Mouse (Mus musculus) right cerebral cortex, adult 2 months (tissue): ENCODE results near the gene Kctd21.

Experiments
- DNase-seq, 2 experiments: peaks; one replicate each; pipeline ENCODE4 v3.0.0; 2021 to 2022; ENCODE audit warnings: low spot score in 2 of 2

Kctd21 gene

GRCm38 (mm10) chr7:97317706-97318105 lies 14.4 kb upstream of the Kctd21 start:
- no peak for DNase-seq

GRCm38 (mm10) chr7:97324342-97324741 lies 7.8 kb upstream of the Kctd21 start:
- no peak for DNase-seq

DNA sequence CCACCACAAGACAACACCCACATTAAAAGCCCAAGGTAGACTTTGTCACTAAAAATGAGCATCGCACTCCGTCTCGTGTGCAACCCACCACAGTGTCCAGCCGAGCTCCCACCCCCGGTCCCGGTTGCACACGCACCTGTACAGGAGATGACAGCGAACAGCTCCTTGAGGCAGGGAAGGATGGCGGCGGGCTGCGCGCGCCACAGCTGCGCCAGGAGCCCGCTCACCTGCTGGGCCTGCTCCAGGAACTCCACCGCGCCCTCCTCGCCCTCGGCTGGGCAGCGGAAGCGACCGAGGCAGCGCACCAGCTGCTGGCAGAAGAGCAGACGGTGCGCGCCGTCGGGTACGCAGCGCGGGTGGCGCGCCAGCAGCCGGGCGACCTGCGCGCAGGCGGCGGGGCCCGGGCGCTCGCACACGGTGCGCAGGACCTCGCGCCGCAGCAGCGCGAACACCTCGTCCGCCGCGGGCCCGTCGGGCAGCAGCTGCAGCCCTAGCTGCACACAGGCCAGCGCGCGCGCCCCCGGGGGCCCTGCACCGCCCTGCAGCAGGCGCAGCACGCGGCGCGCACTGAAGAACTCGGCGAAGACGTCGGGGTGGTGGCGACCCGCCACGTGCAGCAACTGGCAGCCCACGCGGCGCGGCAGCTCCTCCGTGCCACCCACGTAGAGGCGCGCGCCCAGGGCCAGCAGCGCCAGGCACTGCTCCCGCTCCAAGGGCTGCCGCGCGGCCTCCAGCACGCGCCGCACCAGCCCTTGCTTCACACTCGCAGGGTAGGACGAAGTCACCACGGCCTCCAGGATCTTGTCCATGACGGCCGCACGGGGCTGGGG lies 6.8 kb upstream of the Kctd21 start:
- peak; percentile 46 to 56 for DNase-seq

DNA sequence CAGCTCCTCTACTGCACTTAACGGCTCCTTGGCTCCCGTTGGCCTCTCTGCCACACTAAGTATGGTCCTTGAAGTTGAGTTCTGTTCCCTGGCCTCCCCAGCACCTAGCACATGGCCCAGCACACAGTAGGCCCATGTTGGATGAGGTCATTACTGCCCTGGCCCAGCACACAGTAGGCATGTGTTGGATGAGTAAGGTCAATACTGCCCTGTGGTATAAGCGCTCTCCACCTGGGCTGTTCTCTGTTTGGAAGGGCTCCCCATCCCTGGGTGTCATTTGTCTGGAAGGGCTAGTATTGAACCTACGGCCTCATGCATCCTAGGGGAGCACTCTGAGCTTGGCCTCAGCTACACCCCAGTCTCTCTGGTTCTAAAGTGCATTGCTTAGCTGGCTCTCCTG lies 4.8 kb upstream of the Kctd21 start:
- no peak for DNase-seq

DNA sequence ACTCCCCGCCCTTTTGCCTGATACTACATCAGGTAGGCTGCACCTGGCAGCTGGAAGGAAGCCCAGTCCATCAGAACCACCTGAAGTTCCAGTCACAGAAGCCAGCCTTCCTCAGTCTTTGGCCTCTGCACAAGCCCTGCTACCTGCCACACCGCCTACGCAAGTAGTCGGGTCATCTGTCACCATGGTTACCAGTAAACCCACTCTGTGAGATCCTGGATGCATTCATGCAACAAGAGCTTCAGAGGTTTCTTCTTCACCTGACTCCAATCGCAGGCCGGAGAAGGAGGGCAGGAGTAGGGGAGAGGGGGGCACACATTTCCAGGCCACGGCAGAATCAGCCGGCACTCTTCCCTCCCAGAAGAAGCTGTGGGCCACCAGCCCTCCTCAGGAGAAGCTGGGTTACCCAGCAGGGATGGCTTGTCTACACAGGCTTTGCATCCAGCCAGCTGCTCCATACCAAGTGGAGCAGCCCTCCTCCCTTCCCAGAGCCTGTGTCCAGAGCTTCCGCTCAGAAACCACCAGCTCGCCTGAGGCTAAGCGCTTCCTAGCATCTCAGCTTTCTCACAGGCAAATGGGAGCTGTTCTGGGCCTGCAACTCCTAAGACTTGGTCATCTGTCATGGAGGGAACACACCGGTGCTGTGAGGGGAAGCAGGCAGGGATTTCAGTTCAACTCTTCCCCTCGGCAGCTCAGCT lies 3.1 kb upstream of the Kctd21 start:
- DNase-seq: no peak

GRCm38 (mm10) chr7:97329676-97330075 lies 2.5 kb upstream of the Kctd21 start:
- DNase-seq: no peak

DNA sequence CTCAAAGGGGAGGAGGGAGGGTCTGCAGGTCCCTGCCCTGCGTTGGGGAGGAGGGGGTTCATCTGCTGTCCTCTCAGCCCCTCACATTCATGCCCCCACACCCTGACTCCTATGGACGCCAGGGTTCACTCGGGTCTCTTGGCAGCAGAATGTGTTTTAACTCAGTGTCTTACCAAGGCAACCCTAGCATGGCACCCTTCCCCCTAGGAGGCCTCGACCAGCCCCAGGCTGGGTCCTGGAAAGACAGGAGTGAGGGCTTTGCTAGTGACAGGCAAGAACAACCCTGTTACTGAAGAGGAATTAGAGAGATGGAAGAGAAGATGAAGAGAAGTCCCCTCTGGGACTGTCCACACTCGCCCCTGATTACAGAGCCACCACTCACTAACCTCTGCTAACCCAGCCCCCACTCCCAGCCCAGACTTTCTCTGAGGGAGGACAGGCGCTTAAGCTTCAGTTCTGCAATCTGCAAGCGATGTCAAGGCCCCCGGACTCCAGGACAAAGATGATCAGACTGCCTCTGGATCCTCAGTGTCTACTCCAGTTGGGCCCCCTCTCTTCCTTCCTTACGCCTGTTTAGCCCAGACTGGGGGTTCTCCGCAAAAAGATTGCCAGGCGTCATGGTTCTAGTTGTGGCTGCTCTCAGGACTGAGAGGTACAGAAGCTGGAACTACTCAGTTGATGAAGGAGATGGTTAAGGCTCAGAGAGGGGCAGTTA lies 1.0 kb upstream of the Kctd21 start:
- no peak for DNase-seq

DNA sequence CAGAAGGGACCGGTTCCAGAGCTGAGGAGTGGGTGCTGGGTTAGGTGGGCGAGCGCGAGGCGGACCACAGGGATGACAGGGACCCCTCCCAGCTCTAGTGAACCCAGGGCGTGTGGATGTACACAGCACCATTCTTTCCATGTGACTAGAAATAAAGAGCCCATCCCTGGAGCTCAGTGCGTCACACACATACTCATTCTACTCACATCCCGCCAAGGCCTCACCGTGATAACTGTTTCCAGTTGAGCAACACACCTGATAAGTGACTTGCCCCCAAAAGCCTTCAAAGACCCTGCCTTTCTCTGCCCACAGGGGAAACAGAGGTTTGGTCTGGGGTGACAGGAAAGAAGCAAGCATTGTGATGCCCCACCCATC lies 527 bp downstream of the Kctd21 start:
- no peak for DNase-seq

- no peak for DNase-seq
Measured at GRCm38 (mm10) chr7:97333113-97333898, 1.2 kb downstream of the Kctd21 start.

DNA sequence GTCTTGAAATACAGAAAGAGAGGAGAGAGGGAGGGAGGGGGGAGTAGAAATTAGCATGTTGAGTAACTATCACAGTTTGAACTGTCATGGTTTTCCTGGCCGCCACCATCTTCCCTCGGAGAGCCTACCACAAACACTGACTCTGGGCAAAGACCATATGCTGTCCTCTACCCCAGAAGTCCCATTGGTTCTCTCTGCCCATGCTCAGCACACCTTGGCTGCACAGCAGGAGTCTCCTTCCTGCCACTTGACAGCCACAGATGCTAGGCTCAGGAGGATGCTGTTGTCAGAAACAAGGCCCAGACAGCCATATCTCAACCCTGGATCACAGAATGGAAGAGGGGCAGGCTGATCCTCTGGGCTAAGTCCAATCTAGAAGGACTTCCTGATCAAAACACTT lies 2.3 kb downstream of the Kctd21 start:
- no peak for DNase-seq

GRCm38 (mm10) chr7:97336678-97337077 lies 4.6 kb downstream of the Kctd21 start:
- no peak for DNase-seq

GRCm38 (mm10) chr7:97338593-97338992 lies 6.5 kb downstream of the Kctd21 start:
- DNase-seq: no peak

DNA sequence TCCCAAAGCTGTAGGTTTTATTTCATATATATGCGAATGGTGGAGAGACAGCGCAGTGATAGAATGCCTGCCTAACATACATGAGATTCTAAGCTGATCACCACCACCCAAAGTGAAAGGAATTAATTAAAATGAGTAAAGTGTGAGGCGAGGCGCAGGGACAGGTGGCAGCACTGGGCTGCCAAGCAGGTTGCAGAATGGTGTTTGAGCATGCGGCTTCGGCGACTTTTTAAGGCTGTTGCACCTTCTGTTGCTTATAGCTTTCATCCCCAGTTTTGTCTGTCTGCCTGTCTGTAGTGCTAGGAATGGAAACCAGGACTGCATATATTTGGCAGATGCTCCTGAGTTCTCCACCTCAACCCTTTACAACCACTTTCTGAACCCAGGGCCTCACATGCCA lies 7.5 kb downstream of the Kctd21 start:
- no peak for DNase-seq

DNA sequence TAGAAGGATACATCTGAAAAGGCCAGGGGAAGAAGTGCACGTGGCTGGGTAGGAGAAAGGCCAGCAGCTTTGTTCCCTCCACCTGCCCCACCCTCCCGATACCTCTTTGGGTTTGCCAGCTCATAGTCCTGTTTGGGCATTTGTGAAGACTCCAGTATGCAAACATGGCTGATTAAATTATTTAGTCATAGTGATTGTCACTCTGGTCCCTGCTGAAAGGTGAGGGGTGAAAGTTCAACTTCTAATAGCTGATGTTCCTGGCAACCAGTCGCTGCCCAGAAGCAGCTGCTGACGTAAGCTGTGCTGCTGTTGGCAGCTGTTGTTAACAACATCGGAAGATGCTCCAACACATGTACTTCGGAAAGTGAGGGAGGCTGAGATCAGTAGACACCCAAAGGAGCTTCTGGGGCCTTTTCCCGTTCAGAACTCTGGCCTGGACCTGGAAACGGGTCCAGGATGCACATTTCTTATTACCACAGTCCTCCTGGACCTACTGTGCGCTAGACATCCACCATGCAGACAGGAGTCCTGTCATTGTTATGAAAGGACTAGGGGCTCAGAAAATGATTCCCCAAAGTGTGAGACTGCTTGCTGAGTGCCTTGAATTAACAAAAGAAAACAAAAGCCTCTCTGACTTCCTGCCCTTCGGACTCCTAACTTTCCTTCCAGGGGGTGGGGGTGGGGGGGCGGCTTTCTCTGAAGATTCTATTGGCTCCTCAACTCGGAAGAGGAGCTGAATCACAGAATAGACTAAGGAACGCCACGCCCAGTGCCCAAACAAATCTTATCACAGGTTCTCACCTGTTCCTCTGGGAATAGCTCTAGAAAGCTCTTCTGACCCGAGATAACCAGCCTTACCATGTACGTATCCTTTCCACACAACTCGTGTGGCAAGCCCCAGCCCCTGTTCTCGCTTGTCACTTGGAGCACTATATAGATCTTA lies 9.1 kb downstream of the Kctd21 start:
- DNase-seq: no peak

DNA sequence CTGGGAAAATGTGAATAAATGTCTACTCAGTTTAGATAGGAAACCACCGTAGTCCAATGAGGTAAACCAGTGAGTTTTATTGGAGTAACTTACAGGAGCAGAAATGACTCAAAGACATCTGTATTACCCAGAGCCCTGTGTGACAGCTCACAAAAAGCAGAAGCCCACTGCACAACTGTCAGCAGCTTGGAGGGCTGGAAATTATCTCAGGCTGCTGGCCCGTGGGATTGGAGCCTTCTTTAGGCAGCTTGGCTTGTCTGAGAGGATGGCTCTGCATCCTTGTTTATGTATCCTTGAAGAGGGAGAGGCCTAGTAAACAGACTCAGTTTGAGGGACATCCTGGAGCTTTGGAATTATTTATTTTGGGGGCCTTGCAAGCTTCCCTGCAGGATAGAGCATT lies 10.8 kb downstream of the Kctd21 start:
- no peak for DNase-seq

- DNase-seq: no peak
Measured at GRCm38 (mm10) chr7:97344655-97345054, 12.5 kb downstream of the Kctd21 start.

- DNase-seq: peak; percentile 86 to 88
Measured at GRCm38 (mm10) chr7:97345229-97345871, 13.2 kb downstream of the Kctd21 start.

DNA sequence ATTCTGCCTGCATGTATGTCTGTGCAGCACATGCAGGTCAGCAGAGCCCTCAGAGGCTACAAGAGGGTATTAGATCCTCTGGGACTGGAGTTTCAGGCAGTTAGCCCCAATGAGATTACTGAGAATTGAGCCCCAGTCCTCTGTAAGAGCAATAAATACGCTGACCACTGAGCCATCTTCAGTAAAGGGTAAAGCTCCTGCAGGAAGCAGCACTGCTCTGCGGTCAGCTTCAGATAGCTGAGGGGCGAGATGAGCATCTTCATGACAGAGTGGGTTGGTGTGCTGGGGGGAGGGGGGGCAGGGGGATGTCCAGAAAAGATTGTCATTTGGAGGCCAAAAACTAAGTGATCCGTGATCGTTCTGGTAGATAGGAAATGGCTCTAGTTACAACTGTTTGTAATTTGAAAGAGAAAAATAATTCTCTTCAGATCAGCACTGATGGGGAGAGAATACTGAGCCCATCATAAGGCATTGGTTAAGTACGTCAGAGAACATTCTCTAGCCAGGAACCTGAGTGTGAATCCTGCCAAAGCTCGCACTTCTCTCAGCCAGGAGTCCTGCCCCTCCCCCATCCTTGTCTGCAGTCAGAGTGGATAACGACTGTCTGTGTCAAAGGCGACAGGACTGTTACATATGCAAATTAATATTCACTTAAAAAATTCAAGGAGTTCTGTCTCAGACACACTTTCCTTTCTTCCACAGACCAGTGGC lies 14.1 kb downstream of the Kctd21 start:
- DNase-seq: no peak

DNA sequence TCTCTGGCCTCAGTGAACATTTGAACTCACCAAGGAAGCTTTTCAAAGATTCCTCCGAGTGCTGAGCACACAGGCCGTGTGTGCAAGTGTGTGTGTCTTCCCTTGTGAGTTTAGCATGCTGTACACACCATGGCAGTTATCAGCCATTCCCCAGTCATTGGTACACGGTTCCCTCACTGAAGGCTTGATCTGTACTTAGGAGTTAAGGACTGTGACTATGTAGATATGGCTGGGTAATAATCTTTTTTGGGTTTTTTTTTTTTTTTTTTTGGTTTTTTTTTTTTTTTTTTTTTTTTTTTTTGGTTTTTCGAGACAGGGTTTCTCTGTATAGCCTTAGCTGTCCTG lies 14.7 kb downstream of the Kctd21 start:
- DNase-seq: no peak

GRCm38 (mm10) chr7:97347464-97347863 lies 15.3 kb downstream of the Kctd21 start:
- DNase-seq: no peak
